23 mouse cellular contexts compared by ENCODE assay signal in genomic region chr8:106219620-106220019, GRCm38 (mm10). TPM values are rescaled to one million over a fixed set of nuclear protein-coding genes. Genes with fewer than 3 reads are reported as not detected.
DNase-seq lines count a peak whose midpoint lies in the region; ATAC-seq and TF ChIP-seq lines count a peak whose summit lies in the region.
"Had no signal": no experiment of that assay in that cellular context is flagged by ENCODE, and none has a peak within 500 bp of the region (broad histone marks: within the 10 kb centered on the region; RNA-seq: fewer than 3 reads in every experiment).

No protein-coding gene starts in this region.

- peaks cover 53% of the 10 kb centered on the region for H3K36me3 ChIP-seq in midbrain, postnatal 0 days (ENCODE audit: insufficient read depth, low read length)
- peaks cover 98% of the 10 kb centered on the region for H3K36me3 ChIP-seq in midbrain, embryonic 10.5 days

- H3K27ac ChIP-seq in gastrocnemius, adult 2 months: no peak overlapping the region
- no peak overlapping the region for H3K27ac ChIP-seq in left cerebral cortex, adult 2 months
- H3K27ac ChIP-seq in midbrain, postnatal 0 days (ENCODE audit: low read depth, low read length): no peak overlapping the region
- no peak overlapping the region for H3K27ac ChIP-seq in midbrain, embryonic 10.5 days (replicated peaks)
- H3K27ac ChIP-seq: forebrain, embryonic 10.5 days; heart, embryonic 15.5 days; kidney, embryonic 15.5 days; midbrain, embryonic 12.5 days had no signal

- TF ChIP-seq CTCF in gastrocnemius, adult 2 months (IDR thresholded peaks at IDR 0.05): peak; percentile 5; the same call in 1 of the 2 replicates
- TF ChIP-seq CTCF in left cerebral cortex, adult 2 months (IDR thresholded peaks at IDR 0.05): peak; percentile 11; the same call in 1 of the 2 replicates
- peak; percentile 60 for TF ChIP-seq CTCF in midbrain, postnatal 0 days (IDR thresholded peaks at IDR 0.05)

- intact Hi-C loops in gastrocnemius, adult 2 months (cut with DNase I): loop anchor here (10.0 kb wide), 1 partner anchor 185 kb away; no protein-coding TSS in a partner anchor
- intact Hi-C loops in gastrocnemius, postnatal 36 days (cut with DNase I): no loop called here
- intact Hi-C loops in left cerebral cortex, adult 2 months (cut with DNase I): loop anchor here (10.0 kb wide), 1 partner anchor 1145 kb away; no protein-coding TSS in a partner anchor
- intact Hi-C loops in left cerebral cortex, postnatal 36 days (cut with DNase I): no loop called here

- H3K4me2 ChIP-seq in midbrain, postnatal 0 days (ENCODE audit: low read depth, low read length, poor library complexity, severe bottlenecking): no peak overlapping the region
- H3K4me2 ChIP-seq: heart, embryonic 15.5 days; kidney, embryonic 15.5 days; liver, embryonic 11.5 days; midbrain, embryonic 12.5 days had no signal

- H3K4me3 ChIP-seq in gastrocnemius, adult 2 months: no peak overlapping the region
- H3K4me3 ChIP-seq in left cerebral cortex, adult 2 months: no peak overlapping the region
- H3K4me3 ChIP-seq in midbrain, postnatal 0 days (ENCODE audit: low read depth, low read length): no peak overlapping the region
- no peak overlapping the region for H3K4me3 ChIP-seq in midbrain, embryonic 10.5 days
- H3K4me3 ChIP-seq: forebrain, embryonic 10.5 days; heart, embryonic 15.5 days; kidney, embryonic 15.5 days; midbrain, embryonic 12.5 days had no signal

- no peak for DNase-seq in gastrocnemius, adult 2 months
- no peak for DNase-seq in gastrocnemius, postnatal 36 days
- no peak for DNase-seq in left cerebral cortex, adult 2 months (ENCODE audit: extremely low spot score in 1 of 2, low spot score in 2 of 2)
- no peak for DNase-seq in left cerebral cortex, postnatal 36 days (ENCODE audit: low spot score in 2 of 2)
- peak; percentile 10 for DNase-seq in midbrain, postnatal 0 days (ENCODE audit: low spot score)
- no peak for DNase-seq in midbrain, embryonic 10.5 days (ENCODE audit: low spot score)
- no peak for DNase-seq in adrenal gland, postnatal 14 days
- DNase-seq in embryo, embryonic 11 days: no peak
- DNase-seq: adrenal gland, postnatal 10 days; cerebellum, adult 9-11 months; kidney, adult 11 months; right cerebral cortex, postnatal 25 days; spleen, adult 18-20 months; thymus, postnatal 25 days had no signal

- H3K9ac ChIP-seq in midbrain, postnatal 0 days (replicated peaks; ENCODE audit: low read length, poor library complexity, severe bottlenecking): no peak overlapping the region
- H3K9ac ChIP-seq: heart, embryonic 15.5 days; kidney, embryonic 15.5 days; midbrain, embryonic 12.5 days had no signal

- H3K4me1 ChIP-seq in midbrain, postnatal 0 days (ENCODE audit: insufficient read depth, low read length): no peaks in the 10 kb centered on the region
- no peaks in the 10 kb centered on the region for H3K4me1 ChIP-seq in midbrain, embryonic 10.5 days
- H3K4me1 ChIP-seq: forebrain, embryonic 10.5 days; heart, embryonic 15.5 days; kidney, embryonic 15.5 days; midbrain, embryonic 12.5 days had no signal

- WGBS in midbrain, postnatal 0 days: 93% methylated on average over 3 of the region's 3 CpGs
- WGBS in midbrain, embryonic 10.5 days: 95% methylated on average over 3 of the region's 3 CpGs

- H3K27me3 ChIP-seq in midbrain, postnatal 0 days (ENCODE audit: insufficient read depth, low read length): no peaks in the 10 kb centered on the region
- H3K27me3 ChIP-seq in midbrain, embryonic 10.5 days (ENCODE audit: low read depth, poor library complexity, severe bottlenecking): no peaks in the 10 kb centered on the region
- H3K27me3 ChIP-seq: heart, embryonic 15.5 days; kidney, embryonic 15.5 days; midbrain, embryonic 12.5 days had no signal

- no peak for ATAC-seq in midbrain, postnatal 0 days (ENCODE audit: low FRiP score)
- ATAC-seq: activated CD4-positive, CD25-positive, alpha-beta regulatory T cell, adult 4 months; CD4-positive, CD25-positive, alpha-beta regulatory T cell, adult 4 months; hindbrain, embryonic 16.5 days had no signal

- H3K9me3 ChIP-seq in midbrain, postnatal 0 days (ENCODE audit: low read length): no peaks in the 10 kb centered on the region
- no peaks in the 10 kb centered on the region for H3K9me3 ChIP-seq in midbrain, embryonic 10.5 days (replicated peaks)
- H3K9me3 ChIP-seq: forebrain, embryonic 10.5 days; G1E; heart, embryonic 15.5 days; kidney, embryonic 15.5 days; midbrain, embryonic 12.5 days had no signal

RNA-seq across cellular contexts. Expression of gene Prmt7, which starts 8.9 kb away (rescaled TPM):
- total RNA-seq in gastrocnemius, adult 2 months (2021): 10 to 100 TPM; 27.5 to 29.8 TPM
- 10 to 100 TPM; 25.4 to 25.5 TPM for total RNA-seq in gastrocnemius, postnatal 36 days (2021)
- total RNA-seq in left cerebral cortex, adult 2 months (2021): 10 to 100 TPM; 36.5 to 39.4 TPM
- 10 to 100 TPM; 35.3 to 41.3 TPM for total RNA-seq in left cerebral cortex, postnatal 36 days (2021)
- 60.0 and 71.6 TPM in 2 replicates for total RNA-seq in midbrain, postnatal 0 days (2014; rRNA removed)
- polyA plus RNA-seq in midbrain, postnatal 0 days (2015; fragmentation: Nextera tagmentation; extraction: Ambion mirVana): 51.9 and 58.3 TPM in 2 replicates
- 78.9 and 81.6 TPM in 2 replicates for polyA plus RNA-seq in midbrain, embryonic 10.5 days (2016; fragmentation: Nextera tagmentation; extraction: Ambion mirVana)
- total RNA-seq in adrenal gland, postnatal 14 days (2021): 22.7 and 26.8 TPM in 2 replicates

RNA-seq across cellular contexts. Expression of gene Slc7a6os, which starts 8.9 kb away (rescaled TPM):
- total RNA-seq in gastrocnemius, adult 2 months (2021): 1 to 10 TPM; 9.0 to 9.6 TPM
- 1 to 10 TPM; 7.2 to 8.1 TPM for total RNA-seq in gastrocnemius, postnatal 36 days (2021)
- total RNA-seq in left cerebral cortex, adult 2 months (2021): 10 to 100 TPM; 28.5 to 29.4 TPM
- total RNA-seq in left cerebral cortex, postnatal 36 days (2021): 10 to 100 TPM; 26.1 to 29.4 TPM
- total RNA-seq in midbrain, postnatal 0 days (2014; rRNA removed): 40.5 and 53.3 TPM in 2 replicates
- 33.8 and 35.2 TPM in 2 replicates for polyA plus RNA-seq in midbrain, postnatal 0 days (2015; fragmentation: Nextera tagmentation; extraction: Ambion mirVana)
- polyA plus RNA-seq in midbrain, embryonic 10.5 days (2016; fragmentation: Nextera tagmentation; extraction: Ambion mirVana): 34.9 and 35.9 TPM in 2 replicates
- total RNA-seq in adrenal gland, postnatal 14 days (2021): 23.3 and 28.1 TPM in 2 replicates

RNA-seq across cellular contexts. Expression of gene Slc7a6, which starts 51.0 kb away (rescaled TPM):
- 10 to 100 TPM; 10.5 to 11.5 TPM for total RNA-seq in gastrocnemius, adult 2 months (2021)
- 10 to 100 TPM in 1 of 2 experiments, 1 to 10 TPM in 1; 5.9 to 10.1 TPM for total RNA-seq in gastrocnemius, postnatal 36 days (2021)
- total RNA-seq in left cerebral cortex, adult 2 months (2021): 10 to 100 TPM; 24.9 to 26.5 TPM
- total RNA-seq in left cerebral cortex, postnatal 36 days (2021): 10 to 100 TPM; 24.0 to 28.7 TPM
- total RNA-seq in midbrain, postnatal 0 days (2014; rRNA removed): 37.1 and 44.3 TPM in 2 replicates
- 40.2 and 41.7 TPM in 2 replicates for polyA plus RNA-seq in midbrain, postnatal 0 days (2015; fragmentation: Nextera tagmentation; extraction: Ambion mirVana)
- 78.9 and 79.8 TPM in 2 replicates for polyA plus RNA-seq in midbrain, embryonic 10.5 days (2016; fragmentation: Nextera tagmentation; extraction: Ambion mirVana)
- 30.3 and 38.3 TPM in 2 replicates for total RNA-seq in adrenal gland, postnatal 14 days (2021)

Comparison
In these comparisons a context has a peak if more than half of its experiments do, and no peak if none do; other contexts are left out.
1. intact Hi-C loops: an anchor here in gastrocnemius, adult 2 months (10.0 kb wide) and left cerebral cortex, adult 2 months (10.0 kb wide); none called in gastrocnemius, postnatal 36 days and left cerebral cortex, postnatal 36 days.
2. CTCF ChIP-seq: peak in every context shown above with its lines; median percentile 60 in midbrain, postnatal 0 days; 11 in left cerebral cortex, adult 2 months; 5 in gastrocnemius, adult 2 months.